Mouse (Mus musculus): ENCODE measurements around the gene Pigx. TPM values are rescaled to one million over a fixed set of nuclear protein-coding genes. Genes with fewer than 3 reads are reported as not detected.
"Not testable (repeated sequence)": the region's sequence is repeated elsewhere in the genome, so short reads cannot be mapped to it uniquely, and the experiment has no call there.

The Pigx gene
- total RNA-seq, 2 experiments from 2014 or later: 21.9 to 29.5 TPM

DNA sequence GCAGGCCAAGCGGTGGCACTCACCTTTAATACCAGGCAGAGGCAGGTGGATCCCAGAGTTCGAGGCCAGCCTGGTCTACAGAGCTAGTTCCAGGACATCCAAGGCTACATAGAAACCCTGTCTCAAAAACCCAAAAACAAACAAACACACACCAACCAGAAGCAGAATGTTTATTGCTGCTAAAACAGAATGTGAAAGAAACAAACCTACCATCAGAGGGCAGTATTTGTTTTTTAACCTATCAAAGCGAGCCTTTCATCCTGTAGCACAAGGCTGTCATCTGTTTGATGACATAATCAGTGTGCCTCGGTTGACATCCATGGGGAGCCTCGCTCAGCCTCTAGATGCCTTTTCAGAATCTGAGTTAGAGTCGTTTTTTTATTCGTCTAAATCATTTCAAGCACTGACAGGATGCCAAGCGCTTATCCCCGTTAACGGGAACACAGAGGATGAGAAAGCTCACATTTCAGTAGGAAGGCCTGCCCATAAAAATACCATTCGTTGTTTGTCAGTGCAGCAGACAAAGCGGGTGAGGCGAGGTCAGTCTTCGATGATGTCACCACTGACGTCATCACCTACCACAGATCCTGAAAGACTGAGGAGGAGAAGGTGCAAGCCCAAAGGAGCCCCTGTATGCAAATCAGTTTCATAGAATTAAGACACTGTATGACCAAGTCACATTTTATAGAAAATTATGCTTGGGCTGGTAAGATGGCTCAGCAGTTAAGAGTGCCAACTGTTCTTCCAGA lies 11.6 kb upstream of the Pigx start:
- DNase-seq (ENCODE audit: extremely low spot score in 1 of 2, low spot score in 1 of 2): no peak

DNA sequence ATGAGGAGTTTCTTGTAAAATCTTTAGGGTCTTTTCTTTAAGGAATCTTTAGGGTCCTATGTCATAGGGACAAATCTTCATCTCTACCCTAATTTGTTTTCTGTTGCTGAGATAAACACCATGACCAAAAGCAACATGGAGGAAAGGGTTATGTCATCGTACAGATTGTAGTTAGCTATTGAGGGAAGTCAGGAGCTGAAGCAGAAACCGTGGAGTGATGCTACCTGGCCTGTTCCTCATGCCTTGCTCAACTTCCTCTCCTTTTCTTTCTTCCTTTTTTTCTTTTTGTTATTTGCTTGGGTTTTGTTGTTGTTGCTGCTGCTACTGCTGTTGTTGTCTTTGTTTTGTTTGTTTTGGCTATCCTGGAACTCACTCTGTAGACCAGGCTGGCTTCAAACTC lies 9.0 kb upstream of the Pigx start:
- DNase-seq (ENCODE audit: extremely low spot score in 1 of 2, low spot score in 1 of 2): no peak

- DNase-seq (ENCODE audit: extremely low spot score in 1 of 2, low spot score in 1 of 2): no peak
Measured at GRCm38 (mm10) chr16:32108170-32108569, 8.6 kb upstream of the Pigx start.

- no peak for DNase-seq (ENCODE audit: extremely low spot score in 1 of 2, low spot score in 1 of 2)
Measured at GRCm38 (mm10) chr16:32107342-32108045, 8.0 kb upstream of the Pigx start.

DNA sequence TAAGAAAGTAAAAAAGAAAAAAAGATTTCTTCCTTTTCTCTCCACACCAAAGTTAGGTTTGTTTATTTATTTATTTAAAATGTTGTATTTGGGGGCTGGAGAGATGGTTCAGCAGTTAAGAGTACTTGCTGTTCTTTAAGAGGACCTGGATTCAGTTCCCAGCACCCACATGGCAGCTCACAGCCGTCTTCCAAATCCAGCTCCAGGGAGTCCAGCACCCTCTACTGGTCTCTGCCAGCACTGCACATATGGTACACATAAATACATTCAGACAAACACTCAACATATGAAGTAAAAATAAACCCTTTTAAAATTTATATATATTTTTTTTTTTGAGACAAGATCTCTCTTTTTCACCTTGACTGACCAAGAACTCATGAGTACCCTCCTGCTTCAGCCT lies 6.2 kb upstream of the Pigx start:
- DNase-seq (ENCODE audit: extremely low spot score in 1 of 2, low spot score in 1 of 2): no peak

DNA sequence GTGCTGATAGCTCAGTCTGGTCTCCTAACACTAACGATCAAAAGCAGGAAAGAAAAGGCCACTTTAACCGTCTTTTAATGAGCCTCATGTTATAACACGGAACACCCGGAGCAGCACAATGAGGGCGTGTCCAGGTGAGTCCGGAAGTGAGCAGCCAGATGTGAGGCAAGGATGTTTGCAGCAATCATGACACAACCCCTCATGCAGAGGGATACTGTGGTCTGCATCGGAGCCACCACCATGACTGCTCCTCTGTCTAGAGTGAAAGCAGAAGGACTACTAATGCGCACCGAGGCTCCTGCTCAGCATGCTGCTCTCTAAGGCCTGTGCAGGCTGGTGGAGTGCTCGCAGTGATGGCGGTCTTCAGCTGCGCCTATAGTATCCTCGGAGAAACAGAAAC lies 2.8 kb upstream of the Pigx start:
- DNase-seq (ENCODE audit: extremely low spot score in 1 of 2, low spot score in 1 of 2): no peak

- DNase-seq (ENCODE audit: extremely low spot score in 1 of 2, low spot score in 1 of 2): no peak
Measured at GRCm38 (mm10) chr16:32098897-32099637, 473 bp downstream of the Pigx start.

- DNase-seq (ENCODE audit: extremely low spot score in 1 of 2, low spot score in 1 of 2): not testable (repeated sequence)
Measured at GRCm38 (mm10) chr16:32097757-32098156, 1.8 kb downstream of the Pigx start.

DNA sequence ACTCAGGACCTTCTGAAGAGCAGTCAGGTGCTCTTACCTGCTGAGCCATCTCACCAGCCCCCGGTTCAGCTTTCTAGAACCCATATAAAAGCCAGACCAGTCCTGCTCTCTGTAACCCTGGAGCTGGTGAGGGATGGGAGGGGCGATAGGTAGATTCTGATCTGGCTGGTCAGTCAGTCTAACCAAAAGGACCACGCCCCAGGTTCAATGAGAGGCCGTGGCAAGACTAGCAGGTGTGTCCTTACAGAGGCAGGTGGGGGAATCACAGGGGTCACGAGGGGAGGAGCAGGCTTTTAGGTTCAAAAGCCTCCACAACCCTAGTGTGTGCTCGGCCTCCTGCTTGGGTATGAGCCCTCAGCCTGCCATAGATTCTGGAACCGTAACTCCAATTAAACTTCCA lies 8.1 kb downstream of the Pigx start:
- no peak for DNase-seq (ENCODE audit: extremely low spot score in 1 of 2, low spot score in 1 of 2)

DNA sequence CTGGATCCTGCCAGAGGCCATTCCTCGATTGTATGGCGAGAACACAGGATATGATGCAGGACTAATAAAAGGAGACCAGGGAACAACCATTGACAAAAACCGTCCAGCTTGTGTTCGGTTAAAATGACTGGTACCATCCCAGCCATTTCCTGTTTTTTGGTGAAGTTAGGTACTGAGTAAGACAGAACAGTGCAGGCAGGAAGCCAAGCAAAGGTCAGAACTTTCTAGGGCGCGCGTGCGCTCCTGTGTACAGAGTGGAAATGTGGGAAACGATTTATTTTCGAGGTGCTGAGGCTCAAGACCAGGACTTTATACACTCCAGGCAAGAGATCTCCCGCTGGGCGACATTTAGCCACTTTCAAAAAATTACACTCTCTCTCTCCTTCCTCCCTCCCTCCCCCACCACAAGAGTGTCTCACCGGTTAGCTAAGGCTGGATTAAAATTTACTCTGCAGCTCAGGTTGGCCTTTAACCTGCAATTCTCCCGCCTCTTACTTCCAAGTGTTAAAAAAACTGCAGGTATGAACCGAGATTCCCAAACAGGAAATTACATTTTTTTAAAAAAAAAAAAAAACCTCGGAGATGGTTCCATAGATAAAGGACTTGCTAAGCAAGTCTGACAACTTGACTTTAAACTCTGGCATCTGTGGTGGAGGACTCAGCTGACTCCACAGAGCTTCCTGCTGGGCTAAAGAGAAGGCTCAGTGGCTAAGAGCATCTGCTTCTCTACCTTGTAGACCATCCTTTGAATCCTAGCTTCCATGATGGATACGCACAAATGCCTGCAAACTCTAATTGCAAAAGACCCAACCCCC lies 11.7 kb downstream of the Pigx start:
- DNase-seq (ENCODE audit: extremely low spot score in 1 of 2, low spot score in 1 of 2): no peak

- peak; percentile 70 to 72 for DNase-seq (ENCODE audit: extremely low spot score in 1 of 2, low spot score in 1 of 2)
Measured at GRCm38 (mm10) chr16:32078991-32079511, 20.5 kb downstream of the Pigx start, which contains the start of gene Pak2. Pak2 (minus strand) TSS chr16:32079342.

DNA sequence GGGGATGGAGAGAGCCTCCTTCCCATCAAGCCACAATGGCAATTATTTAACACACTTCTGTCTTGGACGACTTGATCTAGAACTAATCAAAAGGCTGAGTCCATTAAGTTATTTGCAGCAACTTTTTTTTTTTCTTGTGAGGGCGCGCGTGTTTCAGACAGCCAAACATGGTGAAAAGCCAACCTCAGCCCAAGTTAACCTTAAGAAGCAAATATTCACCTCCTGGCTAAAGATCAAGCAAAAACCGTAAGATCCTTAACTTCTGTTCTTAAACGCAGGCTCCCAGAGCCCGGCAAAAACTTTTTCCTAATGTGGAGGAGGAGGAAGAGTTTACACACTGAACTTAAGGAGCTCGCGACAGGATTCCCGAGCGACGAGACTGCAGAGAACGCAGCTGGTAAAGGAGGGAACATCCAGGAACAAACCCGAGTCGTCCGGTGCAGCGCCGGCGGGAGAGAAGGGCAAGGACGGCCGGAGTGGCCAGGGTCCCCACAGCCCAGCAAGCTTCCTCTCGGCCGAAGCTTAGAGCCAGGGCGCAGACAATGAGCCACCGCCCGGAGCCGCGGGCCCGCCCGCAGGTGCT lies 21.0 kb downstream of the Pigx start:
- DNase-seq (ENCODE audit: extremely low spot score in 1 of 2, low spot score in 1 of 2): peak; percentile 16 to 23

DNA sequence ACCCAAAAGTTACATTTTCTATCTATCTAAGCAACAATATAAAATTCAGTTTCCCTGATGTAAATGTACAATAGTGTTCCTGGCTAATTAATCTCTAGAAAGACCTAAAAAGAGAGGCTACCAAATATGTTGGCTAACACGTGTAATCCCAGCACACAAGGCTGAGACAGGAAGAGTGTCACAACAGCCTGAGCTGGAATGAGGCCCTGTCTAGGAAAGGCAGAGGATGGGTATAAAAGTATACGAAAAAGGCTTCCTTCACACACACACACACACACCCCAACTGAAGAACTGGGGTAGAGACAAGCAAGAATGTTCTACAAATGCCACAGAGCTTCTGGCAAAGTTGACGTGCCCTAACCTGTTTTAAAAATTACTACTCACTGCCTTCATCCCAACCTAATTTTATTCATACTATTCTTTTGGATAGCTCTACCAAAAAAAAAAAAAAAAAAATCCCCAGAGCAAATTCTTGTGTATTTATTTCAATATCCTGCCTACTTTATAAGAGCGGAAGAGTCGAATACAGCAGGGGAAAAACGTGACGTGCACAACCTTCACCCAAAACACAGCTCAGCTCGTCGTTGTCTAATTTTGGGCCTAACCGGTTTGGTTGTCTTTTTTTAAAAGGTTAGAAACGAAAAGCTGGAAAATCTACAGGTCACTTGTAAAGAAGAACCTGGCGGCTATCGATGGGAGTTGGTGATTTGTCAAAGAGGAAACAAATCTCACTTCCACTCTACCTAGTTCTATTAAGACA lies 21.7 kb downstream of the Pigx start:
- DNase-seq (ENCODE audit: extremely low spot score in 1 of 2, low spot score in 1 of 2): no peak

GRCm38 (mm10) chr16:32076406-32076805 lies 23.1 kb downstream of the Pigx start:
- no peak for DNase-seq (ENCODE audit: extremely low spot score in 1 of 2, low spot score in 1 of 2)

- no peak for DNase-seq (ENCODE audit: extremely low spot score in 1 of 2, low spot score in 1 of 2)
Measured at GRCm38 (mm10) chr16:32075762-32076161, 23.8 kb downstream of the Pigx start.

GRCm38 (mm10) chr16:32070070-32070469 lies 29.5 kb downstream of the Pigx start:
- DNase-seq (ENCODE audit: extremely low spot score in 1 of 2, low spot score in 1 of 2): not testable (repeated sequence)

DNA sequence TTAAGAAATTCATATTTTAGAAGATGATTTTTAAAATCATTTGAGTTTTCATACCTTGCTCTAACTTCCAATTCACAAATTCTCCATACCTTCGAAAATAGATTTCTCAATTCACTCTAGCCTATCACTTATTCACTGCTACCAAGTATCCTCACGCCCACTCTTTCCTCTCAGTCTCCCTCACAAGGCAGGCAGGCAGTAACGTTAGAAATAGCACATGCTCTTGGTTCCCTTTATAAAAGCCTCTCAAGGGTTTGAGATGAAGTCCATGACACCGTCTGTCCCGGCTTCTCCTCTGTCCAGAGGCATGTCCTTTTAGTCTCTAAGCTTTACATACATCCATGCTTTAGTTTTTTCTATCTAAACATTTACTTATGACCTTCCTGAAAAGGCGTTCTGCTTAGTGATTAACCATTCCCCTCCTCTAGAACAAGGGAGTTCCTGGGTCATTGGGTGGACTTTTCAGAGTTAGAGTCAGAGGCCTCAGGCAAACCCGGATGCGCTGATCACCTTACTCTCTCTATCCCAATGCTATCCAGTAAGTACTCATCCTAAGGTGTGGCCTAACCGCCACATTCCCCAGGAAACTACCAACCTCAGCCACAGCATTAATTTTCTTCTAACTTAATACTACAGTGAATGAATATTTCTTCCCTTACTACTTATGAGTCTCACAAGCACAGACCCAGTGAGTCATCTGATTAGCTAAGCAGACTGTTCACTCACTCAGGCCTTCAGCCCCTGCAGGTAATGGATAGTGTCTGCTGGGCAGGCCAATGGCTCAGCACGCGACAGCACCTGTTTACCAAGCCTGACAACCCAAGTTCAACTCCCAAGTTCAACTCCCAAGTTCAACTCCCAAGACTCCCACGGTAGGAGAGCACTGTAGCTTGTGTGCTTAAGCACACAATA lies 30.9 kb downstream of the Pigx start:
- DNase-seq (ENCODE audit: extremely low spot score in 1 of 2, low spot score in 1 of 2): no peak

DNA sequence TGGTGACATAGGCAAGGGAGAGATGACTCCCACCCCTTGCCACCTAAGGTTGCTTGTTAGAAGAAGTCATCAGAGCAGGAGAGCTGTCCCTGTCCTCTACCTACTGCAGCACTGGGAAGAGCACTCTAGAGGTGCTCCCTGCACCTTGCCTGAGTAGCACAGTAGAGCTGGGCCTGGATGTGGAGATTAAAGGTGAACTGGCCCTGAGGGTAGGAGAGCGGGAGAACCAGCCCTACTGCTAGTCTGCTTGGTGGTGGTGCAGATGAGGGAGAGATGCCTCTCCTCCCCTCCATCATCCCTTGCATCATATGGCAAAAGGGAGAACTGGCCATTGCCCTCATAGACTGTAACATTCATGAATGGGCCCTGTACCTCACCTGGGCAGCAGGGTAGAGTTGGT lies 32.6 kb downstream of the Pigx start:
- no peak for DNase-seq (ENCODE audit: extremely low spot score in 1 of 2, low spot score in 1 of 2)

Data from layer of hippocampus, postnatal 25 days (tissue).